Mouse (Mus musculus): Measurements from ENCODE around the gene Trip12.

- TF ChIP-seq EP300 (optimal IDR thresholded peaks at IDR 0.05) (no peak), CTCF (IDR thresholded peaks at IDR 0.05; ENCODE audit: low read depth) (no peak)
Measured at GRCm38 (mm10) chr1:84882066-84882532, 41.8 kb upstream of the Trip12 start.

Data from stomach, postnatal 0 days (tissue).